Mouse (Mus musculus) spleen, postnatal 14 days (tissue): Measurements from ENCODE around the gene Tfam.

ENCODE experiments used
- DNase-seq, 2 experiments: peaks; one replicate each; pipeline ENCODE4 v3.0.0; 2021 to 2022; ENCODE audit warnings: low spot score in 2 of 2

The Tfam gene

DNA sequence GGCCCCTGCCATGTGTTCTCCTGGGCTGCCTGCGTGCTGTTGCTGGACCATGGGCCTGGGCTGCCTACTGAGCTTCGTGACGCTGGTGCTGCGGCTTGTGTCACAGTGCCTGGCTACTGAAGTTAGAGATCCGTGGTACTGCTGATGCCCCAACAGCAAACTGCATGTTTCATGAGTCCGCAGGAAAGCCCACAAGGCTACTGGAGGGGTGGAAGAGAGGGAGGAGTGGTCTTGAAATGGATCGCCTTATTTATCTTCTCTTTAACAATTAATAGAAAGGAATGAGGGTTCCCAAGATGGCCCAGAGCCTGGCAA is at the start of gene Tfam:
Gene Tfam, minus strand, starts transcription at position 41 of the 315 bp plus-strand sequence.
- DNase-seq: no peak

GRCm38 (mm10) chr10:71285126-71285580 is 47.1 kb upstream of the Tfam start, which contains the start of gene Ube2d1:
Gene Ube2d1, minus strand, starts transcription at chr10:71285262.
- peak; percentile 62 to 69 for DNase-seq

DNA sequence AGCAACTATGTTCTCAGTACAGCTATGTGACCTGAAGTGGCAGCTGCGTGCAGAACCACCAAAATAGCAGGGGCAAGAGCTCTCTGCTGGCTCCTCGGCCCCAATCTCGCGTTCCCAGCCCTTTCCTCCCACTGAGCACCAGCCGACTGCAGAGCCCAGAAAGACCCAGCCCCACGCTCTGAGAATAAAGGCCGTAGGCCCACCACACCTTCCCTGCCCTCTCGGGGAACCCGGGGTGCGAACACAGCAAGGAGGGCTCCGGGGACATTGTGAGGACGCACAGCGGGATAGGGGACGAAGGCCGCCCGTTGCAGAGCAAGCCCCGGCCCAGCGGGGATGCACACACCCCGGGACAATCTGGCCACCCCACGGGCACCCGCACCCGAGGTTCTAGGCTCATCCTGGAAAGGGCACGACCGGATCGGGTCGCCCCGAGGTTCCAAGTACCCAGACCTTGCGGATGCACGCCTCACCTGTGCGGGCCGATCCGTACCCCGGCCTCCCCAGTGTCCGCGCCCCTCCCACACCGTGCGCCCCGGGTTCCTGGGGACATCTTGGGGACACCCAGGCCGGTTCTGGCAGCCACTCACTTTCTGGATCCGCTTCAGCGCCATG is 46.5 kb upstream of the Tfam start:
- peak in 1 of 2 experiments; percentile 8 for DNase-seq

- DNase-seq: no peak
These were observed 46.0 kb upstream of the Tfam start for GRCm38 (mm10) chr10:71284131-71284510.

DNA sequence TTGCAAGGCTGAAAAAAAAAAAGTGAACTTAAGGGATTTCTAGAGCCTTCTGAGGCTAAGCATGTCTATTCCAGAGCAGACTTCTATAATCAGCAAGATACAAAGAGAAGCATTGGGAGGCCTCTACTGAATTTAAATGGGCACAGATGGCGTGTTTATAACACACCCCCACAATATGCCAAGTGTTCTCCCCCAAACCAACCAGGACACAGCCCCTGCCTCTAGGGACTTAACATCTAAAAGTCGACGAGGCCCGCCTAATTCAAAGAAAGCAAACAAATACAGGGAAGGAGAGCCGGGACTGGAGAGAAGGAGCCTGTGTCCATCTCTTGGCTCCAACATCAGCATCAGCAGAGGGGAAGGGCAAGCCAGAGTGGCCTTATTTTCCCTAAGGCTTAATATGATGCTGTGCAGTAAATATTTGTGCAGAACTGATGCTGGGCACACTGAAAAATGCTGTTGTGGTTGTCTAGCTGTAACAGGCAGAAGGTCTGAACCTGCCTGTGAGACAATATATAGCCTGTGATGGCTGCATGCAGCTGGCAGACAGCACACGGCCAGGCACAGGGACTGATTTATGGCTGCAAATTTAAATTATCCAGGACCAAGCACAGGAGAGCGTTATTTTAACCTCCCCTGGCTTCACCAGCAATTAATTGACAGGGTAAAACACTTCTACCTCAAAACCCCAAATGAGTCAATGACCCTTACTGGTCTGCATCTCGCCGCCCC is 35.1 kb upstream of the Tfam start:
- no peak for DNase-seq

DNA sequence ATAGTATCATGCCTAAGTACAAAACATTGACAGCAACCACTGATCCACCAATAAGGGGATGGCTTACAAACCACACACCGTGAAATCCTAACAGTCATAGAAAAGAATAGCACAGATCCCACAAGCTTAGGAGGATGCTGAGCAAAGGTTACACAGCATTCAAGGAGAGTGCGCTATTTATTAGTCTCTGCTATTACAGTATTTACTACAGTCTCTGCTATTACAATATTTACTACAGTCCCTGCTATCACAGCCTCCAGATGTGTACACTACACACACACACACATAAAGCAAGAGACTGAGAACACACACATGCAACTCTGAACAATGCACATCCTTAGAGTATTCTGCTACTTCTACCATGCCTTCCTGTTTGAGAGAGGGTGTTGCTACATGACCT is 29.9 kb upstream of the Tfam start:
- no peak for DNase-seq

DNA sequence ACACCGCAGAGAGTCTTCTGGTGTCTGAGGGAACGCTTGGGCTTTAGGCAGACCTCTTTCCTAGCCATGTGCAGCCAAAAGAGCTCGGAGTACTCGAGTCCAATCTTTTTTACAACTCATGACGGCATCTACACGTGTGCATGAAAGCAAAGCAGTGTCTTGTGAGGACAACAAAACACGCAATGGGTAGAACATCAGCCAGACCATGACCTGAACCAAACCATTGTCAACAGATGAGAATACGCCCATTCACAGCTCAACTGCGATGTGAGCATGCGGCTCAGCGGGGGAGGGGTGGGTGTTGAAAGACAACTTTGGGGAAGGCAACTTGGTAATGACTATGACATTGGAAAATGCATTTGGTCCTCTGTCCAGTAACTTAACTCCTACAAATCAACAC is 29.4 kb upstream of the Tfam start:
- DNase-seq: no peak

DNA sequence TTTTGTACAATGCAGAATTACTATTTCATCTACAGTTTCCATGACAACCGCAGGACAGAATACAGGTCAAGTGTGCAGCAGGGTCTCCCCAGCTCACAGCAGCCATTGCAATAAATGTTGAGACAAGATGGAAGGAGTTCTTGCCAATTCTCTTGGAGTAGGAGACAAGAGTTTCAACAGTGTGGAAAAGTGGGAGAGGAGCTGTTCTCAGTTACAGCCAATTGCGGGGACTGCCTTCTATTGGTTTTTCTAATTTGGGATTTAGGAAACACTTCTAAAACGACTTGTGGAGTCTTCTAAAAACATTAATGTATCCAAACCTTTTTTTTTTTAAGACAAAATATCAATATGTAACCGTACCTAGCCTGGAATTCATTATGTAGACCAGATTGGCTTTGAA is 27.0 kb upstream of the Tfam start:
- DNase-seq: no peak

GRCm38 (mm10) chr10:71261637-71262036 is 23.6 kb upstream of the Tfam start:
- DNase-seq: no peak

DNA sequence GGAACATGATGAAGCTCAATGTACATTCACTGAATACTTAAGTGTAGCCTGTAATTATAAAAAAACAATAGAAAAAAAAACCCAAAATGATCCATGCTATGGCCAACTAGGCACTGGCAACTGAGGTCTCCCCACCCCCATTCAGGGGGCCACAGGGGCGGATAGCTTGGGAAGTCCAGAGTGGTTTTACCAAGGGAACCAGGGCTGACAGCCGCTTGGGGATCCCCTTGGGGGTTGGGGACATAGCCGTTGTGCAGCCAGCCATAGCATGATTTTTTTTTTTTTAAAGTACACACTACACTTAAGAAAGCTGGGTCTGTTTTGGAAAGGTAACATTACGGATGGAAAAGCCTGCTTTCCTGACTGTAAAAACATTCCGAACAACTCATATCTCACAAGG is 20.9 kb upstream of the Tfam start:
- DNase-seq: no peak

- DNase-seq: no peak
These were observed 20.4 kb upstream of the Tfam start for GRCm38 (mm10) chr10:71258516-71258915.

DNA sequence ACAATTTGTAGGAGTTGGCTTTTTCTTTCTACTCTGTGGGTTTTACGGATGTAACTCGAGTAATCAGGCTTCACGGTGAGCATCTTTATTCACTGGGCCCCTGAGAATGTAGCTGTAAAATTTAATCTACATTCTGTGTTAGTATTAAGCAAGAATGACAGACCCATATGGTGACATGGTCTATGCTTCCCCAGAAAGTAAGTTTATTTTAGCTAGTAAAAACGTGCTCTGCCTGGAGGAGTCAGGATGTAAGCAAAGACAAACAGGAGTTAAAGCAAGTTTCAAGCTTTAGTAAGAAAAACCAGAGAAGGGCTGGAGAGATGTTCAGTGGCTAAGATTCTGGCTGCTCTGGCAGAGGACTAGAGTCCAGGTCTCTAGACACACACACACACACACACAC is 15.1 kb upstream of the Tfam start:
- no peak for DNase-seq

- DNase-seq: no peak
These were observed 14.3 kb upstream of the Tfam start for GRCm38 (mm10) chr10:71252421-71252820.

DNA sequence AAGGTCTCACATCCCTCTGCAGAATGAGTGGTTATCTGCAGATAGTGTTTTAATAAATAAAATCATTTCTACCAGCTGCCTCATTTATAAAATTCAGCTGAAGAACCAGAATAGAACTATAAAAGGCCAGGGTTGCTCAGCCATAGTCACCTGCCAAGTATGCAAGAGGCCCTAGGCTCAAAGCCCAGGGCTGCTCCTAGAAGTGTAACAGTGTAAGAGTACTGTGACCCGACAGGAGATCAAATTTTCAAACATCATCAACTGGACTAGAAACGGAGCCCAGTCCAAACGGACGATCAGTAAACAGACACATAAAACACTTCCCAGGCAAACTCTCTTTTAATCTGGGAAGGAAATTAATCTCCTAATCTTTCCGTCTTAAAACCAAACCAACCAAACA is 13.8 kb upstream of the Tfam start:
- no peak for DNase-seq

- DNase-seq: no peak
These were observed 13.2 kb upstream of the Tfam start for GRCm38 (mm10) chr10:71251256-71251655.

- DNase-seq: no peak
These were observed 12.4 kb upstream of the Tfam start for GRCm38 (mm10) chr10:71250472-71250871.

DNA sequence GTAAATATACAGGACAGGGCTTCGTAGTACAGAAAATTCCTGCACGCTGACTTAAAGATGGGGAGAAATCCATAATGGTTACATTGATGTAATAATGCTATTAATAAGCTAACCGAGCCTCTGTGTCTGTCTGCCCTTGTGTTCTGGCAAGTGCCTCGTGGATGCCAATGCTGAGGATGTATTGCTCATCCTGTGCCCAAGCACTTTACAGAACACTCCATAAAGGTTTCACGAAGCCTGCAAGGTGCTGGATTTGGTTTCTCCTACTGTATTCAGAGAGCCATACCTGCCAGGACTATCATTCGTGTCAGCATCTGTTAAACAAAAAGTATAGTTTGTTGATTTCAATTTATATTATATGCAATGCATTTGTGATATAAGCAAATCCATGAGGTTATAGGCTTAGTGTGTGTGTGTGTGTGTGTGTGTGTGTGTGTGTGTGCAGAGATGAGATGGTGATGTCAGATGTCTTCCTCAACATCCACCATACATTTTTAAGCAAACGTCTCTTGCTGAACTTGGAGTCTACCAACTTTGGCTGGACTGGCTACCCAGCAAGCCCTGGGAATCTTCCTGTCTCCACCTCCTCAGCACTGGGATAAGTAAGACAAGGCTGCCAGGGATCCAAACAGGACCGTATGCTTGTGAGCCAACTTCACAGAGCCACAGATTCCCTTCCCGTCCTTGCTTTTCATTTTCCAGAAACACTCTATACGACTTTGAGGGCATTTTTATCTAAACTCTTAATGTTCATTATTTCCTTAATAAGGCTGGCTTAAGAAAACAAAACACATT is 11.2 kb upstream of the Tfam start:
- no peak for DNase-seq

GRCm38 (mm10) chr10:71246956-71247355 is 8.9 kb upstream of the Tfam start:
- peak; percentile 10 to 38 for DNase-seq

- DNase-seq: peak in 1 of 2 experiments; percentile 9
These were observed 1.5 kb upstream of the Tfam start for GRCm38 (mm10) chr10:71239479-71240120.

- peak; percentile 94 to 95 for DNase-seq
These were observed 402 bp downstream of the Tfam start for GRCm38 (mm10) chr10:71237516-71238239.

GRCm38 (mm10) chr10:71234071-71234470 is 4.0 kb downstream of the Tfam start:
- no peak for DNase-seq

- peak; percentile 52 to 78 for DNase-seq
These were observed 12.2 kb downstream of the Tfam start for GRCm38 (mm10) chr10:71225894-71226293.
